Mouse (Mus musculus) heart, adult 2 months (tissue): ENCODE measurements at regions not wholly inside any gene's neighbourhood (a gene's known extent, or its start where the extent isn't known, plus 50 kb on each side); places are given as distances from the start of the nearest gene placed in this dataset.
A peak's percentile ranks its signal among the peaks of the same experiment; 100 is the strongest.

ENCODE experiments used
- DNase-seq, 2 experiments: peaks; one replicate each; pipeline ENCODE4 v3.0.0; 2021
- H3K27ac ChIP-seq: fragments of 200-600 bp; 2 replicates; pipeline ENCODE4 v1.8.1; 2022
- H3K27me3 ChIP-seq: fragments of 200-500 bp; 2 replicates; pipeline ENCODE4 v1.6.1; 2012; ENCODE audit warnings: mild to moderate bottlenecking, low read length, inconsistent platforms, mixed read lengths; ENCODE audit not compliant: control insufficient read depth, insufficient read depth
- H3K36me3 ChIP-seq: fragments of 200-500 bp; 2 replicates; pipeline ENCODE4 v1.6.1; 2012; ENCODE audit warnings: low read length, inconsistent platforms; ENCODE audit not compliant: control insufficient read depth, insufficient read depth
- H3K4me1 ChIP-seq: fragments of 200-500 bp; 2 replicates; pipeline ENCODE4 v1.6.1; 2011; ENCODE audit warnings: low read length; ENCODE audit not compliant: control insufficient read depth, insufficient read depth
- H3K4me3 ChIP-seq: fragments of 200-600 bp; 2 replicates; pipeline ENCODE4 v1.8.1; 2022
- H3K79me2 ChIP-seq: fragments of 200-500 bp; replicated peaks from 2 replicates; pipeline ENCODE4 v1.6.1; 2012; ENCODE audit warnings: mild to moderate bottlenecking, inconsistent platforms, low read length, moderate library complexity, mixed read lengths; ENCODE audit not compliant: control insufficient read depth, insufficient read depth
- H3K9ac ChIP-seq: fragments of 200-500 bp; 2 replicates; pipeline ENCODE4 v1.6.1; 2012; ENCODE audit warnings: low read depth, mild to moderate bottlenecking, control low read depth, inconsistent platforms, low read length, mixed read lengths
- CTCF ChIP-seq: fragments of 200-600 bp; IDR thresholded peaks from 2 replicates; pipeline ENCODE4 v1.8.1; 2022; ENCODE audit warnings: antibody characterized with exemption, mild to moderate bottlenecking, moderate library complexity
- EP300 ChIP-seq: fragments of 200-500 bp; IDR thresholded peaks from 2 replicates; pipeline ENCODE4 v1.6.1; 2011; ENCODE audit warnings: low read depth, low read length, control low read depth; ENCODE audit not compliant: insufficient read depth
- POLR2A ChIP-seq: fragments of 200-500 bp; IDR thresholded peaks from 2 replicates; pipeline ENCODE4 v1.6.1; 2011; ENCODE audit warnings: mild to moderate bottlenecking, low read depth, low read length, control low read depth; ENCODE audit not compliant: insufficient read depth
- WGBS: fragments of 180-500 bp; shearing (Covaris S2); methylation state at CpG from one replicate; pipeline ENCODE4 v1.1.7; 2018; 5-methylcytosine and 5-hydroxymethylcytosine counted together
- intact Hi-C: fragments of 180-260 bp; cut with DNase I; formaldehyde crosslinking; loops from one replicate; pipeline ENCODE4 v1.15.1; 2025

GRCm38 (mm10) chr8:28117997-28118778 lies 670.7 kb downstream of the Poteg start:
- H3K4me1 ChIP-seq, result no peaks in the 10 kb centered on the region
- no peak overlapping the region for H3K9ac ChIP-seq
- H3K27me3 ChIP-seq, result no peaks in the 10 kb centered on the region
- intact Hi-C loops, result no loop called here
- H3K36me3 ChIP-seq, result no peaks in the 10 kb centered on the region
- TF ChIP-seq EP300 (no peak), POLR2A (no peak), CTCF (no peak)
- no peak for DNase-seq
- H3K79me2 ChIP-seq, result no peaks in the 10 kb centered on the region
- 65% methylated on average over 7 of the region's 7 CpGs for WGBS
- H3K27ac ChIP-seq, result no peak overlapping the region
- H3K4me3 ChIP-seq, result no peak overlapping the region

GRCm38 (mm10) chr8:28125021-28125420 lies 677.6 kb downstream of the Poteg start:
- intact Hi-C loops, result no loop called here
- Histone ChIP-seq H3K79me2 (no peaks in the 10 kb centered on the region), H3K27ac (no peak overlapping the region), H3K4me1 (no peaks in the 10 kb centered on the region), H3K36me3 (no peaks in the 10 kb centered on the region), H3K4me3 (no peak overlapping the region), H3K27me3 (no peaks in the 10 kb centered on the region), H3K9ac (no peak overlapping the region)
- peak in 1 of 2 experiments; percentile 10 for DNase-seq
- 56% methylated on average over 3 of the region's 3 CpGs for WGBS
- TF ChIP-seq EP300 (no peak), CTCF (no peak), POLR2A (no peak)

GRCm38 (mm10) chr8:28141916-28142315 lies 694.4 kb downstream of the Poteg start:
- WGBS, result 68% methylated on average over 3 of the region's 3 CpGs
- H3K4me1 ChIP-seq, result no peaks in the 10 kb centered on the region
- H3K79me2 ChIP-seq, result no peaks in the 10 kb centered on the region
- H3K4me3 ChIP-seq, result no peak overlapping the region
- TF ChIP-seq CTCF, result no peak
- no peak for TF ChIP-seq POLR2A
- no peak for TF ChIP-seq EP300
- no peak overlapping the region for H3K27ac ChIP-seq
- H3K36me3 ChIP-seq, result no peaks in the 10 kb centered on the region
- intact Hi-C loops, result loop anchor here (10.0 kb wide), 1 partner anchor 673 kb away; no protein-coding TSS in a partner anchor
- H3K9ac ChIP-seq, result no peak overlapping the region
- no peaks in the 10 kb centered on the region for H3K27me3 ChIP-seq
- DNase-seq, result no peak

GRCm38 (mm10) chr8:28148599-28149452 lies 701.4 kb downstream of the Poteg start:
- Histone ChIP-seq H3K27me3 (no peaks in the 10 kb centered on the region), H3K36me3 (no peaks in the 10 kb centered on the region), H3K27ac (no peak overlapping the region), H3K9ac (no peak overlapping the region), H3K79me2 (no peaks in the 10 kb centered on the region), H3K4me3 (no peak overlapping the region), H3K4me1 (no peaks in the 10 kb centered on the region)
- peak; percentile 68 for TF ChIP-seq CTCF
- no peak for TF ChIP-seq POLR2A
- TF ChIP-seq EP300, result no peak
- DNase-seq, result no peak
- 33% methylated on average over 14 of the region's 14 CpGs for whole genome bisulfite sequencing
- intact Hi-C loops, result loop anchor here (10.0 kb wide), 1 partner anchor 666 kb away; no protein-coding TSS in a partner anchor

GRCm38 (mm10) chr8:28149453-28149767 lies 701.9 kb downstream of the Poteg start:
- TF ChIP-seq EP300, result no peak
- TF ChIP-seq CTCF, result no peak
- TF ChIP-seq POLR2A, result no peak
- WGBS, result 40% methylated on average over 3 of the region's 3 CpGs
- intact Hi-C loops, result loop anchor here (10.0 kb wide), 1 partner anchor 665 kb away; no protein-coding TSS in a partner anchor

More at GRCm38 (mm10) chr8:28149453-28149767, 701.9 kb downstream of the Poteg start:
- Histone ChIP-seq H3K4me3 (no peak overlapping the region), H3K27ac (no peak overlapping the region), H3K27me3 (no peaks in the 10 kb centered on the region), H3K79me2 (no peaks in the 10 kb centered on the region), H3K4me1 (no peaks in the 10 kb centered on the region), H3K36me3 (no peaks in the 10 kb centered on the region), H3K9ac (no peak overlapping the region)
- DNase-seq, result no peak
